Mouse (Mus musculus) thymus, adult 18-20 months (tissue): ENCODE data around the gene Cyp4a30b.
"Not testable (repeated sequence)": the region's sequence is repeated elsewhere in the genome, so short reads cannot be mapped to it uniquely, and the experiment has no call there.

Experiments
- DNase-seq, 2 experiments: peaks; one replicate each; pipeline ENCODE4 v3.0.0; 2022; ENCODE audit warnings: mixed read lengths in 2 of 2

Gene Cyp4a30b

GRCm38 (mm10) chr4:115452304-115452703 lies at the start of gene Cyp4a30b:
Gene Cyp4a30b (plus strand): TSS chr4:115452604.
- no peak for DNase-seq

DNA sequence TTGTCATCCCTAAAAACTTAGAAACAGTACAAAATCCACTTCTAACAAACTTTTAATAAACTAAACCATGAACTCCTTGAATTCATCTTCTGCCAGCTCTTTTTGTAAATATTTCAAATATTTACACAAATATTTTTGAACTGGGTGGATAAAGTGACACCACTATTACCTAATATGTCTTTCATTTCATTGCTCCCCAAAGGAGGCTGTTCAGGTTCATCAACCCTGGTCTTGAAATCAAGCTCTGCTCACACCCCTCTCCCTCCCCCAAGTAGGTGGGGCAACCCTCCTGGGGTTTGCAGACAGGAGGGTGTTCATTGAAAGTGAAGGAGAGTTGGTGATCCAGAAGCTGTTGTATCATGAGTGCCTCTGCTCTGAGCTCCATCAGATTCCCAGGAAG lies 41.1 kb upstream of the Cyp4a30b start, which contains the start of gene Cyp4a12b:
Gene Cyp4a12b (plus strand): TSS at position 301 of the 400 bp plus-strand sequence.
- not testable (repeated sequence) for DNase-seq

- DNase-seq = no peak
Measured at GRCm38 (mm10) chr4:115450577-115451137, 1.7 kb upstream of the Cyp4a30b start.

DNA sequence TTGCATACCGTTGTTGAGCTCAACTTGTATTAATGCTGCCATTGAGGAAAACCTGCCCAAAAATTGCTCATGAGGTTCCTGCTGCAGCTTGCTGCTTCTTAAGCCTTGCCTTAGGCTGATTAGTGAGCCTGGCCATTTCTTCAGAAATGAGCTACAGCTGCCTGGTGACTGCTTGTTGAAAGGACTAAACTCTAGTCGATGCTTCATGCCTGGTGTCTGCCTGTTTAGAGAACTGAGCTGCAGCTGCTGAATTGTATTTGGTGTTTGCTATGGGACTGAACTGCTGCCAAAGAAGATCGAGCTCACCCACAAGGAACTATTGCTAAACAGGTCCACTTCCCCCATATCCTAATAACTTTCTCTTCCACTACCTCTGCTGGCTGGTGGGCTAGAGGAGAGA lies 21.2 kb downstream of the Cyp4a30b start:
- DNase-seq = not testable (repeated sequence)

- DNase-seq = not testable (repeated sequence)
Measured at GRCm38 (mm10) chr4:115476051-115476450, 23.6 kb downstream of the Cyp4a30b start.

GRCm38 (mm10) chr4:115481006-115481652 lies 28.7 kb downstream of the Cyp4a30b start:
- no peak for DNase-seq

- no peak for DNase-seq
Measured at GRCm38 (mm10) chr4:115496001-115496400, 43.6 kb downstream of the Cyp4a30b start, which contains the start of gene Cyp4a14. Gene Cyp4a14 (minus strand): TSS chr4:115496142.

GRCm38 (mm10) chr4:115497466-115497865 lies 45.1 kb downstream of the Cyp4a30b start:
- no peak for DNase-seq

GRCm38 (mm10) chr4:115513964-115514363 lies 61.6 kb downstream of the Cyp4a30b start:
- DNase-seq = not testable (repeated sequence)

DNA sequence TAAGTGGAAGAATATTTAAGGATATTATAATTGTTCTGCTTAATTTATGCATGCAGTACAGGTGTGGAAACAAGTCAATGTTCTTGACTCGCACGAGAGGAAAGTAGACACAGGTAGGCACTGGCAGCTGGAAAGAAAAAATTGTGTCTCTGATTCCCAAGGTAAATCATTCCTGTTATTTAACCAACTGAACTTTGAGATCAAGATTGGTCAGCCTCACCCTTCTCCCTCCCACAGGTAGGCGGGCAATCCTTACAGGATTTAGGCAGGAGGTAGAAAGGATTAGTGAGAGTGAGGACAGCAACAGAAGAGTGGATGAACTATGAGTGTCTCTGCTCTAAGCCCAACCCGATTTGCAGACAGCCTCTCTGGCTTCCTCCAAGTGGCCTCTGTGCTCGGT lies 65.6 kb downstream of the Cyp4a30b start, which contains the start of gene Cyp4a10:
Gene Cyp4a10 (plus strand): TSS at position 265 of the 400 bp plus-strand sequence.
- not testable (repeated sequence) for DNase-seq

DNA sequence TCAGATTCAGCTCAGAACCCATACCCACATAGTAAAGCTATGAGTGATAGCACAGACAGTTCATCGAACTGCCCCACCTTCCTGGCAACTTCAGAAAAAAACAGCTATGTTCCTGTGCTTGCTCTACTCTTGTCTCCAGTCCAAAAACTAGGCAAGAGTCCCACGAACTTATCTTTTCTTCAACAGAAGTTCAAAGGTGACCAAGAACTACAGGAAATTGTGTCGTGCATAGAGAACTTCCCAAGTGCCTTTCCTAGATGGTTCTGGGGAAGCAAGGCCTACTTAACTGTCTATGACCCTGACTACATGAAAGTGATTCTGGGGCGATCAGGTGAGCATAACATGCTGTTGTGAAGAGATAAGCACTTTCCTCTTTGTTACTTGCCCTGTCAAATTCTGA lies 67.0 kb downstream of the Cyp4a30b start:
- DNase-seq = no peak
